Mouse (Mus musculus) C2C12 (cell line): ENCODE results near the gene Klhl2. TPM values are rescaled to one million over a fixed set of nuclear protein-coding genes. Genes with fewer than 3 reads are reported as not detected.

Experiments
- H3K27me3 ChIP-seq: one replicate; pipeline ENCODE4 v1.6.1; 2011; ENCODE audit not compliant: control insufficient read depth, insufficient read depth, insufficient read length
- H3K36me3 ChIP-seq: one replicate; pipeline ENCODE4 v1.6.1; 2011; ENCODE audit not compliant: control insufficient read depth, insufficient read depth
- H3K4me3 ChIP-seq: one replicate; pipeline ENCODE4 v1.5.1; 2011; ENCODE audit warnings: mild to moderate bottlenecking, control low read depth; ENCODE audit not compliant: poor library complexity, insufficient read depth, severe bottlenecking
- H3K79me2 ChIP-seq: one replicate; pipeline ENCODE4 v1.6.1; 2011; ENCODE audit not compliant: control insufficient read depth, insufficient read depth
- H3K79me3 ChIP-seq: one replicate; pipeline ENCODE4 v1.6.1; 2011; ENCODE audit warnings: low read depth, control low read depth
- H3ac ChIP-seq: one replicate; pipeline ENCODE3; 2011; ENCODE audit warnings: low read depth; ENCODE audit not compliant: control insufficient read depth, insufficient read length
- CEBPB ChIP-seq: IDR thresholded peaks from one replicate; pipeline ENCODE4 v1.6.1; 2011; ENCODE audit warnings: low read depth, mild to moderate bottlenecking, control low read depth, moderate library complexity
- CTCF ChIP-seq: IDR thresholded peaks from one replicate; pipeline ENCODE4 v1.5.1; 2011; ENCODE audit not compliant: control insufficient read depth, insufficient read depth, insufficient read length
- FOSL1 ChIP-seq: IDR thresholded peaks from one replicate; pipeline ENCODE4 v1.8.0; 2011; ENCODE audit warnings: mild to moderate bottlenecking, low read length; ENCODE audit not compliant: poor library complexity, insufficient read depth, severe bottlenecking
- MAX ChIP-seq: IDR thresholded peaks from one replicate; pipeline ENCODE4 v1.6.1; 2011; ENCODE audit warnings: mild to moderate bottlenecking, control low read depth
- MYOD1 ChIP-seq: IDR thresholded peaks from one replicate; pipeline ENCODE4 v1.6.1; 2011; ENCODE audit warnings: low read depth; ENCODE audit not compliant: control insufficient read depth, insufficient read length
- MYOG ChIP-seq: IDR thresholded peaks from one replicate; pipeline ENCODE4 v1.6.1; 2011; ENCODE audit not compliant: control insufficient read depth, insufficient read length; ENCODE audit errors: extremely low read depth
- USF1 ChIP-seq: IDR thresholded peaks from one replicate; pipeline ENCODE4 v1.6.1; 2011; ENCODE audit warnings: low read depth, mild to moderate bottlenecking, control low read depth, moderate library complexity
- polyA plus RNA-seq: library from polyadenylated mRNA; unstranded; fragments of >200 nt; fragmentation: generic; extraction: Trizol; gene quantifications from one replicate; pipeline ENCODE4 v1.2.1, GENCODE M21; 2012; ENCODE audit warnings: missing spikeins

The Klhl2 gene
- polyA plus RNA-seq, 1 experiment: 12.1 TPM

GRCm38 (mm10) chr8:64847241-64847640, 2.6 kb downstream of the Klhl2 start:
- no peaks in the 10 kb centered on the region for H3K27me3 ChIP-seq
- no peak overlapping the region for H3K4me3 ChIP-seq
- no peaks in the 10 kb centered on the region for H3K36me3 ChIP-seq
- peaks cover 71% of the 10 kb centered on the region for H3K79me2 ChIP-seq
- H3K79me3 ChIP-seq: peaks cover 37% of the 10 kb centered on the region
- H3ac ChIP-seq: no peak overlapping the region
- TF ChIP-seq MYOD1 (no peak), MAX (no peak), MYOG (no peak), FOSL1 (no peak), USF1 (no peak), CTCF (no peak), CEBPB (no peak)

GRCm38 (mm10) chr8:64845314-64845713, 4.5 kb downstream of the Klhl2 start:
- peaks cover 91% of the 10 kb centered on the region for H3K79me2 ChIP-seq
- no peak overlapping the region for H3ac ChIP-seq
- no peak for TF ChIP-seq MYOD1
- no peak for TF ChIP-seq CEBPB
- TF ChIP-seq CTCF: no peak
- TF ChIP-seq MYOG: no peak
- no peak for TF ChIP-seq FOSL1
- TF ChIP-seq MAX: no peak
- no peak for TF ChIP-seq USF1

GRCm38 (mm10) chr8:64844043-64844481, 5.8 kb downstream of the Klhl2 start:
- H3K79me3 ChIP-seq: peaks cover 62% of the 10 kb centered on the region
- peaks cover 99% of the 10 kb centered on the region for H3K79me2 ChIP-seq
- no peak overlapping the region for H3ac ChIP-seq
- H3K36me3 ChIP-seq: no peaks in the 10 kb centered on the region
- H3K4me3 ChIP-seq: no peak overlapping the region
- peak; percentile 58 for TF ChIP-seq USF1
- TF ChIP-seq MYOG: no peak
- TF ChIP-seq MYOD1: no peak
- no peaks in the 10 kb centered on the region for H3K27me3 ChIP-seq

More at GRCm38 (mm10) chr8:64845314-64845713, 4.5 kb downstream of the Klhl2 start:
- H3K79me3 ChIP-seq: peaks cover 50% of the 10 kb centered on the region
- no peaks in the 10 kb centered on the region for H3K36me3 ChIP-seq
- H3K27me3 ChIP-seq: no peaks in the 10 kb centered on the region
- no peak overlapping the region for H3K4me3 ChIP-seq

- Histone ChIP-seq H3K27me3 (no peaks in the 10 kb centered on the region), H3K79me3 (peaks cover 65% of the 10 kb centered on the region), H3K4me3 (no peak overlapping the region), H3K36me3 (no peaks in the 10 kb centered on the region), H3K79me2 (peaks cover 99% of the 10 kb centered on the region), H3ac (no peak overlapping the region)
- TF ChIP-seq MYOD1: no peak
- TF ChIP-seq USF1: no peak
- TF ChIP-seq FOSL1: no peak
- TF ChIP-seq MAX: no peak
- no peak for TF ChIP-seq CTCF
- TF ChIP-seq CEBPB: no peak
- no peak for TF ChIP-seq MYOG
Measured at GRCm38 (mm10) chr8:64843168-64843567, 6.6 kb downstream of the Klhl2 start.

GRCm38 (mm10) chr8:64841747-64842406, 7.9 kb downstream of the Klhl2 start:
- no peak for TF ChIP-seq MAX
- TF ChIP-seq CEBPB: no peak
- TF ChIP-seq MYOD1: peak; percentile 88
- peak; percentile 17 for TF ChIP-seq FOSL1
- Histone ChIP-seq H3K27me3 (no peaks in the 10 kb centered on the region), H3ac (no peak overlapping the region), H3K79me2 (peaks cover 99% of the 10 kb centered on the region), H3K79me3 (peaks cover 65% of the 10 kb centered on the region), H3K36me3 (no peaks in the 10 kb centered on the region), H3K4me3 (no peak overlapping the region)

- Histone ChIP-seq H3K36me3 (no peaks in the 10 kb centered on the region), H3K79me2 (peaks cover 99% of the 10 kb centered on the region), H3ac (no peak overlapping the region), H3K79me3 (peaks cover 61% of the 10 kb centered on the region), H3K27me3 (no peaks in the 10 kb centered on the region), H3K4me3 (no peak overlapping the region)
- TF ChIP-seq CTCF (no peak), USF1 (no peak), MAX (no peak), MYOG (no peak), MYOD1 (no peak), FOSL1 (no peak)
Measured at GRCm38 (mm10) chr8:64839628-64840027, 10.2 kb downstream of the Klhl2 start.
